Mouse (Mus musculus): ENCODE measurements around the gene Zfp369.
"Not testable (repeated sequence)": the region's sequence is repeated elsewhere in the genome, so short reads cannot be mapped to it uniquely, and the experiment has no call there.

Zfp369 gene

GRCm38 (mm10) chr13:65278383-65279341, at the start of gene Zfp369:
TSS of gene Zfp369 (plus strand) at chr13:65278814.
- peak; percentile 94 for DNase-seq (ENCODE audit: low spot score)

GRCm38 (mm10) chr13:65237211-65237610, 41.4 kb upstream of the Zfp369 start:
- no peak for DNase-seq (ENCODE audit: low spot score)

DNA sequence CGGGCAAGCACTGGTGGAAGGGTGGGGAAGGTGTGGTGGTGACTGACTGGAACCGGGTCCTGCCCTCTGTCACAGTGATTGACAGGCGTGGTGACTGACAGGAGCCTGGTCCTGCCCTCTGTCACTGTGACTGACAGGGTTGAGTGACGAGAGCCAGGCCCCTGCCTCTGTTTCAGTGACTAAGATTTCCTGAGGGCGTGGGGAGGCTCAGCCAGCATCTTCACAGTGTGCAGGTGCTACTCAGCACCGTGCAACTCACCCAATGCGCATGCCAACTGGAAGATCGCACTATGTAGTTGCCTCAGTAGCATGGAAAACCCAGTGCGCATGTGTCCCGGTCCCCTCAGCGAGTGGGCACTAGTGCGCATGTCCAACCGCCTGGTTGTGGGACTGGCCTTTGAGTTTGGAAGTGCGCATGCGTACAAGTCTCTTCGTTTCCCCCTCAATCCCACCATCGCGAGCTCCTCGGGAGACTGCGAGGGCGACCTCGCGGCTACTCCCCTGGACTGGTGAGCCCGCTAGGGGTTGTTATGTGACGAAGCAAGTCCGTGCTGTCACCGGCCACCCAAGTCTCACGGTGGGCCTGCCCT, 38.0 kb upstream of the Zfp369 start:
- DNase-seq (ENCODE audit: low spot score): peak; percentile 97

DNA sequence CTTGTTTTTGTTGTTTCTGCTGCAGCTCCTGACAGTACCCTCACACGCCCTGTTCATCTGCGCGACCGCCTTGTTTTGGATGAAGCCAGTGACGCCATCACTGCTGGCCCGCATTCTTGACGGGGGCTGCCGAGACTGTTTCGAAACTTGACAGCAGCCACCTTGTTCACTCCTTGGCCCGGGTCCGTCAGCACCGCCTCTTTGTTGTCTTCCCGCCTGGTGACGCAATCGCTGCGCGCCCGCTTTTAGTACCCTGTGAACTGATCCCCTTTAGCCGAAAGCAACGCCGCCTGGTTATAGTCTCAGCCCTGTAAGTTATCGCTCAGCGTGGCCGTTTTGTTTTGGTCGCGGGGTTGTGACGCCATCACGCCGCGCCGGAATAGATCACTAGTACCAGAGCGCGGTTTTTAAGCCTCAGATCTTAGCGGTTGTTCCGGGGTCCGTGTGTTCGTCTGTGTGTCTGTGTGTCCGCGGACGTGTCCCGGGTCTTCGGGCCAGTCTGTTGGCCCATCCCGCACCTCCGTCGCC, 37.5 kb upstream of the Zfp369 start:
- DNase-seq (ENCODE audit: low spot score): peak; percentile 99

DNA sequence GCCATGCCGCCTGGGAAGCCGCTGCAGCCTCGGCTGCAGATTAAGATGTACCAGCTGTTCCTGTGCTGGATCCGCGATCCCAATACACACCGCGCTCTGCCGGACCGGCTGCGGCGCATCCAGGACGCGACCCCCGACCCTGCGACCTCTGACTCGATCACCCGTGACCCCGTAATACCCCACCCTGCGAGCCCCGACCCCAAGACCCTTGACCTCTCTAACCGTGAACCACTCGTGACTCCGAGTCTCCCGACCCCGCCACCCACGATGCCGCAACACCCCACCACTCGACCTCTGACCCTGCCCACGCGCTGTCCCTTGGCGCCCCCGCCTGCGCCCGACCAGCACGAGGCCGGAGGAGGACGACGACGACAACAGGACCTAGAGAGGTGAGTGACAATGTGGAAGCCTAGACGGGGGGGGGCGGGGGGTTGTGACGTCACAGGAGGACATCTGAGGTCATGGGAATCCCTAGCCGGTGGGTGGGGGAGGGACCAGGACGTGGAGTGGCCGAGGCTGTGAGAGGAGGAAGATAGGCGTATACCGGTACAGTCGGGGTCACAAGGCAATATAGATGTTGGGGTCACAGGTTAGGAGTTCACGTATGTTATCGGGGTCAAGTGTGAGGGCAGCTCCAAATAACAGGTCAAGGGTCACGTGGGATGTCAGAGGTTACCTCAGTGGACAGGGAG, 36.8 kb upstream of the Zfp369 start:
- DNase-seq (ENCODE audit: low spot score): peak; percentile 67

GRCm38 (mm10) chr13:65242319-65242787, 36.3 kb upstream of the Zfp369 start:
- peak; percentile 62 for DNase-seq (ENCODE audit: low spot score)

DNA sequence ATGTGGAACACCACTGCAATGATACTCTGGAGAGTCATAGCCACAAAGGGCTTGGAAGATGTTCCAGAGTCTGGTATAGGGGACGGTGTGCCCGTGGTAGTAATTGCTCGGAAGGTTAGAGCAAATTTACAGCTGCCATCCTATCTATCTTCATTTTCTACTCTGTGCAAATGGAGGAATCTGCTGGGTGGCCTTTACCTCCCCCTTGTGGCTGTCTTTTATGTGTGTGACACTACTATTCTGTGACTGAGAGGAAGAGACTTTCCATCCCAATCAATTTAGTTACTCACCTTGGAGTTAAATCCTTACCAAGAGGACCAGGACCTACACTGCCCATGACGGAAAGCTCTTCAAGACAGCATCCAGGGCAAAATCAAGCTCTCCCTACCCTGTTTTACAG, 35.3 kb upstream of the Zfp369 start:
- DNase-seq (ENCODE audit: low spot score): no peak

GRCm38 (mm10) chr13:65258175-65258954, 20.2 kb upstream of the Zfp369 start:
- DNase-seq (ENCODE audit: low spot score): peak; percentile 62

GRCm38 (mm10) chr13:65259239-65259638, 19.4 kb upstream of the Zfp369 start, which contains the start of gene Gm10775:
TSS of gene Gm10775 (plus strand) at chr13:65259539.
- DNase-seq (ENCODE audit: low spot score): no peak

- DNase-seq (ENCODE audit: low spot score): no peak
Observed at GRCm38 (mm10) chr13:65262086-65262485, 16.5 kb upstream of the Zfp369 start.

DNA sequence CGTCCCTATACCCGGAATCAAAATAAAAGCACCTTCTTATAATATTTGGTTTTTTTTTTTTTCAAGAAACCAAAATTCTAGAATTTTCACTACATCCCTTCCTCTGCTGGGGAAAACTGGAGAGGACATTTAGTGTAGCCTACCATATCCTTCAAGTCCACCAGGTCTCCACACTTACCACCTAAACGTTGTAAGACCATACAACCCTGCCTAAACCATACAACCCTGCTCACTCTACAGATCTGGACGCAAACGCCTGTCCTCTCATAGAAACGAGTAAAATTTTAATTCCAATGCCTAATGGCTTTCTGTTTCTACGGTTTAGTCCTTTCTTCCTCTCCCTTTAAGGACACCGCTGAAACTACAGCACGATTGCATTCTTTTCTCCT, 626 bp upstream of the Zfp369 start:
- no peak for DNase-seq (ENCODE audit: low spot score)

DNA sequence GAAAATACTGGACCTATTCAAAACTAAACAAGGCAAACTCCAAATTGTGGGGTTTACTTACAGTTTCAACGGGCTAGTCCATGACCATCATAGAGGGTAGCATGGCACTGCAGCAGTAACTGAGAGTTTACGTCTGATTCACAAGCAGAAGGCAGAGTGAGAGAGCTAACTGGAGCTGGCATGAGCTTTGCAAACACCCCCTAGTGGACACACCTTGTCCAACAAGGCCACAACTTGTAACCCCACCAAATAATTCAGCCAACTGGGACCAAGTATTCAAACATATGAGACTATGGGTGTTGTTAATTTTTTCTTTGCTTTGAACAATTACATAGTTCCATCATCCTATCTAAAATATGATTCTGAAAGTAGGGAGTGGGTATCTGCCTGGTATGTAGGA, 8.2 kb downstream of the Zfp369 start:
- no peak for DNase-seq (ENCODE audit: low spot score)

GRCm38 (mm10) chr13:65296354-65296753, 17.7 kb downstream of the Zfp369 start:
- DNase-seq (ENCODE audit: low spot score): no peak

- peak; percentile 72 for DNase-seq (ENCODE audit: low spot score)
Observed at GRCm38 (mm10) chr13:65310849-65311248, 32.2 kb downstream of the Zfp369 start.

DNA sequence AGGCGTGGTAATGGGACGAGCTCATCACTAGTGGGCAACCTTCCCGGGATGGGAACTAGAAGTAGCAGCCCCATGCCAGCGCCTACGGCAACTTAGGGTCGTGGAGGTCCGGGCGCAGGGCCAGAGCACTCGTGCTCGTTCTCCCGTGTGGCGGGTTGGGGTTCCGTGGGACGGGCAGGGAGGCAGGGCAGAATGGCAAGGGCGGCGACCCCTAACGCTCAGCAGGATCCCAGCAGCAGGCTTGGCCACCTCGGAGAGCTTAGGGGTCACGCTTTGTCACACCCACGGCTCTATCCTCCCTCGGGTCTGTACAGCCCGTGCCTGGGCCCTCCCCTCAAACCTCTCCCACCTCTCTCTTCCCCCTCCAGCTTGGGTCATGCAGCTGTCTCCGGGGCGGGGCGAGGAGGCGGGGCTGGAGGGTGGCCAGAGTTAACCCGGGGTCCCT, 32.7 kb downstream of the Zfp369 start:
- peak; percentile 55 for DNase-seq (ENCODE audit: low spot score)

DNA sequence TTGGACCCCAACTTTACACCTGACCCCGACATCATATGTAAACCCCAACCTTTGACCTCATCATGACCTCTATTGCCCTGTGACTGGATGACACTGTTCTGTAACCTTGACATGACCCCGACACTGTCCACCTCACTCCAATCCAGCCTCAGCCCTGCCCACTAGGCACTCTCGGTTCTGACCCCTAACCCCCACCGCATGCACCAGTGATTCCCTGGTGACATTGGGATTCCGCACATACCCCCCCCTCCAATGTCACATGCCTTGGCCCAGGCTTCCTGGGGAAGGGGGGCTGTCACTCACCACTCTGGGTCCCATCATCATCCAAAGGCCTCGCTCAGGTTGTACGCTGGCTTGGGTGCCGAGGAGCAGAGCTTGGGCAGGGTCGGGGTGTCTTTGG, 33.2 kb downstream of the Zfp369 start:
- no peak for DNase-seq (ENCODE audit: low spot score)

DNA sequence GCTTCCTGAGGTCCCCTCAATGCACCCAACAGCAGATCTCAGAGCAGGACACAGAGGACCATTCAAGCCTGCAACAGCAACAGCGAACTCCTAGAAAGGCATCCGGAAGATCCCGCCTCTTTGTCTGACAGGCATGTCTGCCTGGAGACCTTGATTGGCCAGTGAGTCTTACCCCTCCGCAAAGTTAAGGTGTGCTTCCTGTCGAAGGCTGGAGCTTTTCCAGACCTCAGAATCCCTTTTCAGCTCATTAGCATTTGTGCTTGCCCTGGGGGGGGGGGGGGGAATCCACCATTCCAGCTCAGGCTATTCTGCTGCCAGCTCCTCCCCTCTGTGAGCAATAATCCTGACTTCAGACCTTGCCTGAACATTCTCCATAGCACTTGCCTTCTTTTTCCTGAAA, 69.9 kb downstream of the Zfp369 start:
- not testable (repeated sequence) for DNase-seq (ENCODE audit: low spot score)

DNA sequence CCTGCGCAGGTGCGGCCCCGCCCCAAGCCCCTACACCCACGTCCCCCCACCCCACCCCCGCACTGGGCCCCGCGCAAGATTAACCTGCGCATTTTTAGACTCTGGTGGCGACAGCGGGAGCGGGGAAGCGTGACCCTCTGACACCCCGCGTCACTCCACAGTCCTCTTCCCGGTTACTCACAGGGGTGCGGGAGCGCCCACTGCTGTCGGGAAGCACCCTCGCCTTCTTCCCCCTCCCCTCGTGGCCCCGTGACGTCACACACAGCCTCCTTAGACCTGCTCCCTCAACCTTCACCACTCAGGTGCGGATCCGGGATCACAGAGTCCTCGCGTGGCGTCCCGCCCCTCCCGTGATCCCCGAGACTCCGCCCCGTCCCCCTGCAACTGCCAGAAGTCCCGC, 73.2 kb downstream of the Zfp369 start:
- DNase-seq (ENCODE audit: low spot score): peak; percentile 59
